Mouse (Mus musculus) small intestine, adult 2 months (tissue): ENCODE measurements around the gene Smad6.

Experiments
- CTCF ChIP-seq: fragments of 200-500 bp; IDR thresholded peaks from 2 replicates; pipeline ENCODE4 v1.5.1; 2012; ENCODE audit warnings: low read depth, mild to moderate bottlenecking, control low read depth, inconsistent platforms, low read length, moderate library complexity, mixed read lengths; ENCODE audit not compliant: insufficient replicate concordance, insufficient read length; ENCODE audit errors: extremely low read depth
- POLR2A ChIP-seq: fragments of 200-500 bp; IDR thresholded peaks from 2 replicates; pipeline ENCODE4 v1.6.1; 2012; ENCODE audit warnings: low read depth, mild to moderate bottlenecking, control low read depth, inconsistent platforms, low read length, moderate library complexity

DNA sequence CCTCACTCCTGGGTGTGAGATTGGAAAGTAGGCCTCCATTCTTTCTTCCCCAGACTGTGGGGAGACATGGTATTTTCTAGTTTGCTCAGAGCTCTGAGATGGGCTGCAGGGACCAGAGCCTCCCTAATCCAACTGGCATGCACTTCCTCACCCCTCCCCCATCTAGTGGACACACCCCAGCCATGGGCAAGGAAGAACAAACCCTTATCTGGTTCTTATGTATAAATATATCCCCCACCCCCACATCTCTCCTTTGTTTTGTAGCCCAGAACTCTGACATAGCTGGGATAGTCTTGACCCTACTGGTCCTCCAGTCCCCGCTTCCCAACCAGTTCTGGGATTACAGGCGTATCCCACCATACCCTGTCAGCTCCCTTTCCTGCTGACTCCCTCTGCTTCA, 69.3 kb downstream of the Smad6 start:
- TF ChIP-seq POLR2A (no peak), CTCF (no peak)
